ENCODE assay signal across 8 mouse cellular contexts in genomic region chr3:89912543-89913391, GRCm38 (mm10). TPM values are rescaled to one million over a fixed set of nuclear protein-coding genes. Genes with fewer than 3 reads are reported as not detected.
DNase-seq lines count a peak whose midpoint lies in the region; ATAC-seq lines count a peak whose summit lies in the region.

Il6ra (minus strand) TSS chr3:89913196.

- H3K9ac ChIP-seq in hindbrain, embryonic 13.5 days: peak within 1 kb of the TSS; percentile 72

- H3K27ac ChIP-seq in hindbrain, embryonic 13.5 days: no peak within 1 kb of the TSS

- H3K9me3 ChIP-seq in hindbrain, embryonic 13.5 days: no peaks in the 10 kb centered on the region

- whole genome bisulfite sequencing in hindbrain, embryonic 13.5 days: 1% methylated on average over 75 of the region's 75 CpGs

- peak within 1 kb of the TSS; percentile 97 for H3K4me2 ChIP-seq in hindbrain, embryonic 13.5 days

- no peaks in the 10 kb centered on the region for H3K36me3 ChIP-seq in hindbrain, embryonic 13.5 days

- H3K4me3 ChIP-seq in hindbrain, embryonic 13.5 days: peak within 1 kb of the TSS; percentile 55

- H3K27me3 ChIP-seq in hindbrain, embryonic 13.5 days: peaks cover 55% of the 10 kb centered on the region

- H3K4me1 ChIP-seq in hindbrain, embryonic 13.5 days (replicated peaks): peaks cover 18% of the 10 kb centered on the region

- peak; percentile 88 for ATAC-seq in hindbrain, embryonic 13.5 days (ENCODE audit: low FRiP score)

- DNase-seq in Muller cell, postnatal 12 days (ENCODE audit: inconsistent ontology term): peak; percentile 89
- peak; percentile 60 for DNase-seq in cerebellum, adult 9-11 months
- DNase-seq in frontal cortex, postnatal 25 days (ENCODE audit: low spot score in 2 of 2): peak; percentile 48 to 53
- peak; percentile 56 to 57 for DNase-seq in layer of hippocampus, postnatal 25 days (ENCODE audit: extremely low spot score in 1 of 2, low spot score in 1 of 2)
- DNase-seq in lung, postnatal 14 days: peak; percentile 92
- DNase-seq in ovary, postnatal 36 days (ENCODE audit: low spot score): peak; percentile 84
- DNase-seq in thymus, postnatal 14 days: peak; percentile 64

RNA-seq across cellular contexts. Expression of gene Il6ra, which starts in this region (rescaled TPM):
- polyA plus RNA-seq in hindbrain, embryonic 13.5 days (2015; fragmentation: Nextera tagmentation; extraction: Ambion mirVana): 0.98 and 1.1 TPM in 2 replicates
- total RNA-seq in layer of hippocampus, postnatal 25 days (2021): 1 to 10 TPM; 4.9 to 5.6 TPM
